Mouse (Mus musculus) E14TG2a.4 (cell line): ENCODE data around the gene Dmd.

Source experiments
- CTCF ChIP-seq: conservative IDR thresholded peaks from 2 replicates; pipeline ENCODE4 v1.5.1; 2014; ENCODE audit warnings: low read length
- POU5F1 ChIP-seq: IDR thresholded peaks from 2 replicates; pipeline ENCODE4 v1.6.1; 2014; ENCODE audit warnings: low read length, borderline replicate concordance

- TF ChIP-seq CTCF, result no peak
- TF ChIP-seq POU5F1, result no peak; the same call in 1 of the 2 replicates
Measured at GRCm38 (mm10) chrX:84442996-84443395, 1494.3 kb downstream of the Dmd start.
